Mouse (Mus musculus) erythroblast, embryonic 14.5 days (primary cell): ENCODE results near the gene Ky. TPM values are rescaled to one million over a fixed set of nuclear protein-coding genes. Genes with fewer than 3 reads are reported as not detected.

ENCODE experiments used
- H3K27me3 ChIP-seq: 2 replicates; pipeline ENCODE4 v1.6.1; 2012; ENCODE audit warnings: inconsistent platforms; ENCODE audit not compliant: control insufficient read depth
- H3K36me3 ChIP-seq: 2 replicates; pipeline ENCODE4 v1.6.1; 2012; ENCODE audit warnings: mild to moderate bottlenecking, inconsistent platforms; ENCODE audit not compliant: control insufficient read depth
- H3K4me1 ChIP-seq: 2 replicates; pipeline ENCODE4 v1.6.1; 2012; ENCODE audit warnings: inconsistent platforms; ENCODE audit not compliant: control insufficient read depth
- H3K4me3 ChIP-seq: replicated peaks from 2 replicates; pipeline ENCODE3; 2012; ENCODE audit warnings: moderate library complexity, mild to moderate bottlenecking, inconsistent platforms
- H3K9me3 ChIP-seq: 2 replicates; pipeline ENCODE4 v1.6.1; 2012; ENCODE audit warnings: low read length, inconsistent platforms, mixed read lengths; ENCODE audit not compliant: control insufficient read depth
- GATA1 ChIP-seq: IDR thresholded peaks from 2 replicates; pipeline ENCODE4 v1.6.1; 2012; ENCODE audit warnings: low read length, inconsistent platforms, mixed read lengths
- TAL1 ChIP-seq: IDR thresholded peaks from 3 replicates; pipeline ENCODE4 v1.6.1; 2012; ENCODE audit warnings: low read length, inconsistent platforms, mixed read lengths
- polyA plus RNA-seq: library from polyadenylated mRNA; stranded (reverse); fragments of >175 nt; gene quantifications from 2 replicates; pipeline ENCODE4 v1.2.3, GENCODE M21; 2012

Ky gene
- polyA plus RNA-seq, 1 experiment: not detected

GRCm38 (mm10) chr9:102528561-102528960 is 23.0 kb downstream of the Ky start:
- TF ChIP-seq GATA1 (no peak), TAL1 (no peak)
- no peaks in the 10 kb centered on the region for H3K27me3 ChIP-seq
- H3K36me3 ChIP-seq: no peaks in the 10 kb centered on the region
- no peak overlapping the region for H3K4me3 ChIP-seq
- H3K4me1 ChIP-seq: no peaks in the 10 kb centered on the region
- no peaks in the 10 kb centered on the region for H3K9me3 ChIP-seq

- Histone ChIP-seq H3K9me3 (no peaks in the 10 kb centered on the region), H3K27me3 (no peaks in the 10 kb centered on the region)
- TF ChIP-seq TAL1 (no peak), GATA1 (no peak)
Observed at GRCm38 (mm10) chr9:102529008-102529407, 23.5 kb downstream of the Ky start.

DNA sequence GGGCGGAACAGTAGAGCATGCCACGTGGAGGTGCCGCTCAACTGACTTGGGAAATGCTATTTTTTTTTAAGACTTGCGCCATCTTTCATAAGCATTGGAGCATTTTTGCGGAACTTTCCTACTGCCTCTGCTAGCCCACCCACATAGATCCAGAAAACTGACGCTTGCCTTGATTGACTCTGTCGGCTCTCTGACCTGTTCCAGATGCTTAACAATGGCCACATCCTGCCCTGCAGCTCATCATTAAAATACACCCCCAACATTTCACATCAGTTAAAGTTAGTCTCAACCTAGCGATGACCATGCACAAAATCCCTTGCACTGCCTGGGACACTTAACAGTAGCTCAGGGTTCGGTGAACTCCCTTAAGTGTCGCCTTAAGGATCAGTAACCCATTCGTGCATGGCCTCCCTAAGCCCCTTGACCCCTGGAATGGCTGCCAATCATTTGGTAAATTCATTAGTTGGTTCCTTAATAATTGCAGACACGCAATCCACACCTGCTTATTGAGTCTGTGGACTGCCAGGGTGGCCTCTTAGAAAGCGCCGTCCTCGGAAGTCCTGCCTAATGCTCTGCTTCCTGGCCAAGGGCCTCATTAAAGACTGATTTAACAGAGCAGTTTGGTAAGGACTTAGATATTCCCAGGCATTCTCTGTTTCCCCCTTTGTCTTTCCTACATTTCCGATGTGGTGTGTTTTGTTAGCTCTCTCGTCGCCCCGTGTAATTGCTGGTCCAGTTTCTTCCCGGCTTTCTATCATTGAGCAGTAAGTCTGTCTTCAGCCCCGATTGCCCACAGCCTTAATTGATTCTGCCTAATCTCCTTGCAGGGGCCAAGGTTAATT is 25.7 kb downstream of the Ky start:
- TF ChIP-seq TAL1 (no peak), GATA1 (no peak)
- Histone ChIP-seq H3K27me3 (no peaks in the 10 kb centered on the region), H3K4me1 (no peaks in the 10 kb centered on the region), H3K9me3 (no peaks in the 10 kb centered on the region), H3K36me3 (no peaks in the 10 kb centered on the region), H3K4me3 (no peak overlapping the region)

More at GRCm38 (mm10) chr9:102529008-102529407, 23.5 kb downstream of the Ky start:
- Histone ChIP-seq H3K4me3 (no peak overlapping the region), H3K4me1 (no peaks in the 10 kb centered on the region), H3K36me3 (no peaks in the 10 kb centered on the region)

GRCm38 (mm10) chr9:102536968-102537367 is 31.4 kb downstream of the Ky start:
- Histone ChIP-seq H3K4me3 (no peak overlapping the region), H3K27me3 (no peaks in the 10 kb centered on the region), H3K36me3 (no peaks in the 10 kb centered on the region), H3K4me1 (no peaks in the 10 kb centered on the region), H3K9me3 (no peaks in the 10 kb centered on the region)
- TF ChIP-seq GATA1 (no peak), TAL1 (no peak)

GRCm38 (mm10) chr9:102539699-102540098 is 34.1 kb downstream of the Ky start:
- Histone ChIP-seq H3K27me3 (peaks cover 7% of the 10 kb centered on the region), H3K36me3 (no peaks in the 10 kb centered on the region), H3K4me1 (no peaks in the 10 kb centered on the region), H3K9me3 (no peaks in the 10 kb centered on the region), H3K4me3 (no peak overlapping the region)
- TF ChIP-seq GATA1 (no peak), TAL1 (no peak)

- H3K4me1 ChIP-seq: no peaks in the 10 kb centered on the region
- TF ChIP-seq GATA1 (no peak), TAL1 (no peak)
- no peaks in the 10 kb centered on the region for H3K36me3 ChIP-seq
- H3K27me3 ChIP-seq: peaks cover 15% of the 10 kb centered on the region
- H3K9me3 ChIP-seq: no peaks in the 10 kb centered on the region
- no peak overlapping the region for H3K4me3 ChIP-seq
Observed at GRCm38 (mm10) chr9:102541666-102542065, 36.1 kb downstream of the Ky start.

- TF ChIP-seq TAL1 (no peak), GATA1 (no peak)
- no peaks in the 10 kb centered on the region for H3K36me3 ChIP-seq
- no peaks in the 10 kb centered on the region for H3K4me1 ChIP-seq
- peaks cover 15% of the 10 kb centered on the region for H3K27me3 ChIP-seq
- H3K9me3 ChIP-seq: no peaks in the 10 kb centered on the region
- no peak overlapping the region for H3K4me3 ChIP-seq
Observed at GRCm38 (mm10) chr9:102542540-102542939, 37.0 kb downstream of the Ky start.

DNA sequence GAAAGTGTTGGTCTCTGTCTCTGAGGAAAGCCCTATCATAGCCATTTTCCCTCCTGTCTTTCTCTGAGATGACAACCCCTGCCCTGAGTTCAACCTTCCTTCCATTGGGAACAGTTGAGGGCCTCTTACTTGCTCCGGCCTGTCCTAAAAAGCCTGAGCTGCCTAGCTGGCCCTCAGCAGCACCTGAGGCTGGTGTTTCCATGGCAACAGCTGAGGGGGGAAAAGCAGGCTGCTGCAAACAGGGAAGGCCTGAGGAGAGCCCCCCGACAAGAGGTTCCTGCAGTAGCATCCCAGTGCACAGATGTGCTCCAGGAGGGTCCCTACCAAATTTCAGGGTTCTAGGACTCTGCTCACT is 38.2 kb downstream of the Ky start:
- Histone ChIP-seq H3K27me3 (peaks cover 15% of the 10 kb centered on the region), H3K4me1 (no peaks in the 10 kb centered on the region), H3K9me3 (no peaks in the 10 kb centered on the region), H3K4me3 (no peak overlapping the region), H3K36me3 (no peaks in the 10 kb centered on the region)
- no peak for TF ChIP-seq TAL1
- no peak for TF ChIP-seq GATA1

- no peak for TF ChIP-seq TAL1
- no peaks in the 10 kb centered on the region for H3K4me1 ChIP-seq
- peaks cover 15% of the 10 kb centered on the region for H3K27me3 ChIP-seq
- no peaks in the 10 kb centered on the region for H3K9me3 ChIP-seq
- no peaks in the 10 kb centered on the region for H3K36me3 ChIP-seq
- no peak overlapping the region for H3K4me3 ChIP-seq
Observed at GRCm38 (mm10) chr9:102544116-102544772, 38.7 kb downstream of the Ky start.
